Mouse (Mus musculus) kidney, adult 2 months (tissue): ENCODE results near the gene Hvcn1. TPM values are rescaled to one million over a fixed set of nuclear protein-coding genes. Genes with fewer than 3 reads are reported as not detected.
"Not testable (repeated sequence)": the region's sequence is repeated elsewhere in the genome, so short reads cannot be mapped to it uniquely, and the experiment has no call there.

Experiments
- DNase-seq: peaks from one replicate; pipeline ENCODE4 v3.0.0; 2021
- H3K27ac ChIP-seq: fragments of 200-500 bp; 2 replicates; pipeline ENCODE4 v1.5.1; 2012; ENCODE audit warnings: low read depth, low read length, control low read depth, inconsistent platforms; ENCODE audit not compliant: insufficient read depth
- H3K27me3 ChIP-seq: fragments of 200-500 bp; replicated peaks from 2 replicates; pipeline ENCODE4 v1.6.1; 2012; ENCODE audit warnings: mild to moderate bottlenecking, moderate library complexity, low read length, inconsistent platforms; ENCODE audit not compliant: control insufficient read depth, insufficient read depth
- H3K36me3 ChIP-seq: fragments of 200-500 bp; 2 replicates; pipeline ENCODE4 v1.6.1; 2012; ENCODE audit warnings: mild to moderate bottlenecking, moderate library complexity, low read length, inconsistent platforms; ENCODE audit not compliant: control insufficient read depth, insufficient read depth
- H3K4me1 ChIP-seq: fragments of 200-500 bp; 2 replicates; pipeline ENCODE4 v1.6.1; 2011; ENCODE audit warnings: low read length; ENCODE audit not compliant: control insufficient read depth, insufficient read depth
- H3K4me3 ChIP-seq: fragments of 200-500 bp; 2 replicates; pipeline ENCODE4 v1.5.1; 2011; ENCODE audit warnings: mild to moderate bottlenecking, low read depth, low read length, control low read depth; ENCODE audit not compliant: insufficient read depth
- CTCF ChIP-seq: fragments of 200-500 bp; conservative IDR thresholded peaks from 2 replicates; pipeline ENCODE4 v1.5.1; 2011; ENCODE audit warnings: low read depth, mild to moderate bottlenecking, control low read depth, low read length, moderate library complexity, mixed read lengths; ENCODE audit not compliant: insufficient read depth, insufficient read length
- POLR2A ChIP-seq: fragments of 200-500 bp; IDR thresholded peaks from one replicate; pipeline ENCODE4 v1.6.1; 2011; ENCODE audit warnings: low read depth, low read length, control low read depth
- WGBS: fragments of 180-500 bp; shearing (Covaris S2); methylation state at CpG from one replicate; pipeline ENCODE4 v1.1.7; 2018; 5-methylcytosine and 5-hydroxymethylcytosine counted together
- polyA plus RNA-seq: library from polyadenylated mRNA; depleted of rRNA; stranded (reverse); fragments of >200 nt; gene quantifications from 2 replicates; pipeline ENCODE4 v1.2.3, GENCODE M21; 2012

Gene Hvcn1
- polyA plus RNA-seq, 1 experiment, result 13.1 TPM

- Histone ChIP-seq H3K4me1 (no peaks in the 10 kb centered on the region), H3K36me3 (no peaks in the 10 kb centered on the region), H3K27ac (peak overlapping the region; percentile 4; the same call in 1 of the 2 replicates), H3K4me3 (peak overlapping the region; percentile 47), H3K27me3 (no peaks in the 10 kb centered on the region)
- DNase-seq, result peak; percentile 73
- TF ChIP-seq CTCF (no peak), POLR2A (no peak)
- WGBS, result 18% methylated on average over 20 of the region's 21 CpGs
Observed at GRCm38 (mm10) chr5:122209591-122210368, 3.2 kb downstream of the Hvcn1 start.

GRCm38 (mm10) chr5:122210890-122211289 lies 4.3 kb downstream of the Hvcn1 start:
- H3K27me3 ChIP-seq, result no peaks in the 10 kb centered on the region
- H3K4me1 ChIP-seq, result no peaks in the 10 kb centered on the region
- TF ChIP-seq POLR2A, result no peak
- TF ChIP-seq CTCF, result no peak
- no peaks in the 10 kb centered on the region for H3K36me3 ChIP-seq
- no peak for DNase-seq
- H3K4me3 ChIP-seq, result no peak overlapping the region
- WGBS, result 96% methylated on average over 8 of the region's 8 CpGs
- H3K27ac ChIP-seq, result no peak overlapping the region

GRCm38 (mm10) chr5:122212125-122212524 lies 5.5 kb downstream of the Hvcn1 start:
- no peak for TF ChIP-seq CTCF
- no peak for TF ChIP-seq POLR2A
- Histone ChIP-seq H3K4me1 (no peaks in the 10 kb centered on the region), H3K27ac (no peak overlapping the region), H3K4me3 (no peak overlapping the region), H3K27me3 (no peaks in the 10 kb centered on the region), H3K36me3 (no peaks in the 10 kb centered on the region)
- no peak for DNase-seq
- 85% methylated on average over 8 of the region's 8 CpGs for WGBS

- DNase-seq, H3K4me1 ChIP-seq, H3K27me3 ChIP-seq, H3K27ac ChIP-seq, H3K4me3 ChIP-seq, H3K36me3 ChIP-seq: not testable (repeated sequence)
- 94% methylated on average over 1 of the region's 1 CpGs for WGBS
Observed at GRCm38 (mm10) chr5:122212820-122213219, 6.2 kb downstream of the Hvcn1 start.

- WGBS, result 93% methylated on average over 6 of the region's 6 CpGs
- H3K4me1 ChIP-seq, result no peaks in the 10 kb centered on the region
- DNase-seq, result no peak
- no peaks in the 10 kb centered on the region for H3K36me3 ChIP-seq
- no peak overlapping the region for H3K27ac ChIP-seq
- no peaks in the 10 kb centered on the region for H3K27me3 ChIP-seq
- TF ChIP-seq POLR2A (no peak), CTCF (no peak)
- no peak overlapping the region for H3K4me3 ChIP-seq
Observed at GRCm38 (mm10) chr5:122213861-122214260, 7.3 kb downstream of the Hvcn1 start.

- Histone ChIP-seq H3K4me3 (no peak overlapping the region), H3K27me3 (no peaks in the 10 kb centered on the region), H3K4me1 (peaks cover 13% of the 10 kb centered on the region), H3K27ac (no peak overlapping the region), H3K36me3 (no peaks in the 10 kb centered on the region)
- TF ChIP-seq CTCF (no peak), POLR2A (no peak)
- 59% methylated on average over 6 of the region's 6 CpGs for WGBS
- peak; percentile 35 for DNase-seq
Observed at GRCm38 (mm10) chr5:122217636-122218035, 11.0 kb downstream of the Hvcn1 start.

- Histone ChIP-seq H3K27me3 (no peaks in the 10 kb centered on the region), H3K36me3 (no peaks in the 10 kb centered on the region), H3K4me1 (peaks cover 13% of the 10 kb centered on the region), H3K27ac (no peak overlapping the region), H3K4me3 (no peak overlapping the region)
- 90% methylated on average over 12 of the region's 12 CpGs for WGBS
- no peak for DNase-seq
- TF ChIP-seq CTCF (no peak), POLR2A (no peak)
Observed at GRCm38 (mm10) chr5:122218109-122218905, 11.7 kb downstream of the Hvcn1 start.
